Mouse (Mus musculus): ENCODE measurements around the gene Btbd19.

Gene Btbd19

GRCm38 (mm10) chr4:117110985-117111384 lies 14.5 kb downstream of the Btbd19 start:
- no peak for DNase-seq

GRCm38 (mm10) chr4:117110249-117110648 lies 15.3 kb downstream of the Btbd19 start:
- no peak for DNase-seq

GRCm38 (mm10) chr4:117109330-117109729 lies 16.2 kb downstream of the Btbd19 start:
- no peak for DNase-seq

GRCm38 (mm10) chr4:117108524-117108849 lies 17.0 kb downstream of the Btbd19 start:
- no peak for DNase-seq

GRCm38 (mm10) chr4:117107813-117108523 lies 17.6 kb downstream of the Btbd19 start:
- DNase-seq, result no peak

GRCm38 (mm10) chr4:117105127-117105526 lies 20.4 kb downstream of the Btbd19 start:
- no peak for DNase-seq

GRCm38 (mm10) chr4:117104672-117105071 lies 20.9 kb downstream of the Btbd19 start:
- no peak for DNase-seq

GRCm38 (mm10) chr4:117101218-117101617 lies 24.3 kb downstream of the Btbd19 start:
- peak; percentile 69 to 75 for DNase-seq

GRCm38 (mm10) chr4:117100036-117100435 lies 25.5 kb downstream of the Btbd19 start:
- DNase-seq, result no peak

GRCm38 (mm10) chr4:117098764-117099036 lies 26.8 kb downstream of the Btbd19 start:
- no peak for DNase-seq

GRCm38 (mm10) chr4:117097969-117098763 lies 27.4 kb downstream of the Btbd19 start:
- DNase-seq, result peak in 1 of 2 experiments; percentile 61

GRCm38 (mm10) chr4:117096666-117097065 lies 28.9 kb downstream of the Btbd19 start:
- no peak for DNase-seq

GRCm38 (mm10) chr4:117095551-117096452 lies 29.7 kb downstream of the Btbd19 start, which contains the start of gene Ptch2:
Gene Ptch2 (plus strand): TSS chr4:117096075.
- DNase-seq, result peak; percentile 87 to 91

- DNase-seq, result no peak
Measured at GRCm38 (mm10) chr4:117094626-117095361, 30.7 kb downstream of the Btbd19 start.

GRCm38 (mm10) chr4:117090586-117090985 lies 34.9 kb downstream of the Btbd19 start:
- no peak for DNase-seq

GRCm38 (mm10) chr4:117087948-117088640 lies 37.4 kb downstream of the Btbd19 start:
- no peak for DNase-seq

- no peak for DNase-seq
Measured at GRCm38 (mm10) chr4:117071183-117071582, 54.3 kb downstream of the Btbd19 start.

- no peak for DNase-seq
Measured at GRCm38 (mm10) chr4:117070624-117071023, 54.9 kb downstream of the Btbd19 start.

GRCm38 (mm10) chr4:117069647-117070046 lies 55.9 kb downstream of the Btbd19 start:
- DNase-seq, result no peak
